Comparison of ENCODE assay signal across 10 mouse cellular contexts in genomic region chr5:134530830-134531229, GRCm38 (mm10). TPM values are rescaled to one million over a fixed set of nuclear protein-coding genes. Genes with fewer than 3 reads are reported as not detected.
A peak's percentile ranks its signal among the peaks of the same experiment; 100 is the strongest.
DNase-seq lines count a peak whose midpoint lies in the region; ATAC-seq and TF ChIP-seq lines count a peak whose summit lies in the region.
"Had no signal": no experiment of that assay in that cellular context is flagged by ENCODE, and none has a peak within 500 bp of the region (broad histone marks: within the 10 kb centered on the region; RNA-seq: fewer than 3 reads in every experiment).

No protein-coding gene starts in this region.

- no peak overlapping the region for H3K27ac ChIP-seq in heart, postnatal 0 days (ENCODE audit: low read depth)
- no peak overlapping the region for H3K27ac ChIP-seq in heart, embryonic 12.5 days (ENCODE audit: poor library complexity, severe bottlenecking)
- peak overlapping the region; percentile 28; the same call in 1 of the 2 replicates for H3K27ac ChIP-seq in gastrocnemius, adult 2 months

- H3K9me3 ChIP-seq in heart, postnatal 0 days (replicated peaks; ENCODE audit: control insufficient read depth, low read length), result no peaks in the 10 kb centered on the region
- no peaks in the 10 kb centered on the region for H3K9me3 ChIP-seq in heart, embryonic 12.5 days (replicated peaks)

- no peaks in the 10 kb centered on the region for H3K27me3 ChIP-seq in heart, postnatal 0 days (ENCODE audit: control insufficient read depth, insufficient read depth, low read length)
- no peaks in the 10 kb centered on the region for H3K27me3 ChIP-seq in heart, embryonic 12.5 days (replicated peaks)

- ATAC-seq in heart, postnatal 0 days (ENCODE audit: insufficient read depth, low read depth), result 0 out of 2 replicates have a peak, but pooled peaks have one; percentile 30
- ATAC-seq in heart, embryonic 12.5 days (ENCODE audit: insufficient number of reproducible peaks, low FRiP score), result no peak

- intact Hi-C loops in gastrocnemius, adult 2 months (cut with DNase I), result no loop called here
- intact Hi-C loops in left cerebral cortex, postnatal 14 days (cut with DNase I), result no loop called here

- no peak for DNase-seq in heart, postnatal 0 days (ENCODE audit: low spot score)
- peak; percentile 93 for DNase-seq in brain, embryonic 14.5 days (ENCODE audit: low read depth)
- DNase-seq in gastrocnemius, adult 2 months, result peak; percentile 79
- peak; percentile 74 to 87 for DNase-seq in left cerebral cortex, postnatal 14 days (ENCODE audit: low spot score in 2 of 2)
- no peak for DNase-seq in urinary bladder, postnatal 25 days (ENCODE audit: low spot score)
- DNase-seq in liver, result no peak
- DNase-seq in spleen, postnatal 36 days (ENCODE audit: low spot score in 2 of 2), result no peak

- no peak overlapping the region for H3K4me2 ChIP-seq in heart, postnatal 0 days (ENCODE audit: low read depth, low read length)
- H3K4me2 ChIP-seq in heart, embryonic 12.5 days, result no peak overlapping the region

- H3K4me1 ChIP-seq in heart, postnatal 0 days (ENCODE audit: control insufficient read depth, insufficient read depth), result no peaks in the 10 kb centered on the region
- peaks cover 9% of the 10 kb centered on the region; the same call in 1 of the 2 replicates for H3K4me1 ChIP-seq in heart, embryonic 12.5 days (replicated peaks)

- TF ChIP-seq POLR2A in brain, embryonic 14.5 days (IDR thresholded peaks at IDR 0.05; ENCODE audit: borderline replicate concordance, extremely low read depth, insufficient read depth, insufficient read length, poor library complexity, severe bottlenecking), result no peak

- no peak overlapping the region for H3K9ac ChIP-seq in heart, postnatal 0 days (replicated peaks; ENCODE audit: low read depth, low read length)
- no peak overlapping the region for H3K9ac ChIP-seq in heart, embryonic 12.5 days

- no peak overlapping the region for H3K4me3 ChIP-seq in heart, postnatal 0 days (ENCODE audit: low read depth, low read length)
- H3K4me3 ChIP-seq in heart, embryonic 12.5 days, result no peak overlapping the region
- no peak overlapping the region for H3K4me3 ChIP-seq in gastrocnemius, adult 2 months
- H3K4me3 ChIP-seq: myocyte had no signal

- H3K36me3 ChIP-seq in heart, postnatal 0 days (replicated peaks; ENCODE audit: control insufficient read depth, insufficient read depth, low read length), result peaks cover 22% of the 10 kb centered on the region
- peaks cover 41% of the 10 kb centered on the region for H3K36me3 ChIP-seq in heart, embryonic 12.5 days

- 66% methylated on average over 7 of the region's 7 CpGs for WGBS in heart, postnatal 0 days
- WGBS in heart, embryonic 12.5 days, result 69% methylated on average over 7 of the region's 7 CpGs

- no peak for TF ChIP-seq CTCF in heart, postnatal 0 days (IDR thresholded peaks at IDR 0.05; ENCODE audit: low read depth)
- no peak for TF ChIP-seq CTCF in brain, embryonic 14.5 days (IDR thresholded peaks at IDR 0.05; ENCODE audit: borderline replicate concordance, extremely low read depth, insufficient read depth, insufficient read length)
- TF ChIP-seq CTCF in gastrocnemius, adult 2 months (IDR thresholded peaks at IDR 0.05), result no peak

- no peak for TF ChIP-seq EP300 in heart, postnatal 0 days (IDR thresholded peaks at IDR 0.05; ENCODE audit: low read depth)

RNA-seq across cellular contexts. Expression of gene Clip2, which starts 21.4 kb away (rescaled TPM):
- 11.3 and 14.0 TPM in 2 replicates for total RNA-seq in heart, postnatal 0 days (2014; rRNA removed; ENCODE audit: low replicate concordance)
- polyA plus RNA-seq in heart, postnatal 0 days (2015; fragmentation: Nextera tagmentation; extraction: Ambion mirVana), result 0.86 and 0.87 TPM in 2 replicates
- polyA plus RNA-seq in heart, embryonic 12.5 days (2016; fragmentation: Nextera tagmentation; extraction: Ambion mirVana), result 2.5 and 2.7 TPM in 2 replicates
- polyA plus RNA-seq in brain, embryonic 14.5 days (2012; rRNA removed), result 77.0 and 115 TPM in 2 replicates
- 1 to 10 TPM; 3.0 to 4.2 TPM for total RNA-seq in gastrocnemius, adult 2 months (2021)
- 100 to 1,000 TPM; 113 to 116 TPM for total RNA-seq in left cerebral cortex, postnatal 14 days (2021)

RNA-seq across cellular contexts. Expression of gene Syna, which starts 29.1 kb away (rescaled TPM):
- not detected in 2 replicates for total RNA-seq in heart, postnatal 0 days (2014; rRNA removed; ENCODE audit: low replicate concordance)
- not detected in 2 replicates for polyA plus RNA-seq in heart, postnatal 0 days (2015; fragmentation: Nextera tagmentation; extraction: Ambion mirVana)
- polyA plus RNA-seq in heart, embryonic 12.5 days (2016; fragmentation: Nextera tagmentation; extraction: Ambion mirVana), result not detected in 2 replicates
- polyA plus RNA-seq in brain, embryonic 14.5 days (2012; rRNA removed), result 0.04 and 0.06 TPM in 2 replicates
- not detected for total RNA-seq in gastrocnemius, adult 2 months (2021)
- total RNA-seq in left cerebral cortex, postnatal 14 days (2021), result under 1 TPM in 1 of 2 experiments, not detected in 1; 0.32 TPM
- polyA plus RNA-seq: embryonic facial prominence, embryonic 11.5 days had no signal

RNA-seq across cellular contexts. Expression of gene Rfc2, which starts 50.3 kb away (rescaled TPM):
- total RNA-seq in heart, postnatal 0 days (2014; rRNA removed; ENCODE audit: low replicate concordance), result 53.1 and 64.6 TPM in 2 replicates
- polyA plus RNA-seq in heart, postnatal 0 days (2015; fragmentation: Nextera tagmentation; extraction: Ambion mirVana), result 92.1 and 99.5 TPM in 2 replicates
- polyA plus RNA-seq in heart, embryonic 12.5 days (2016; fragmentation: Nextera tagmentation; extraction: Ambion mirVana), result 199 TPM in 2 replicates
- 192 and 242 TPM in 2 replicates for polyA plus RNA-seq in brain, embryonic 14.5 days (2012; rRNA removed)
- 10 to 100 TPM; 18.3 to 19.8 TPM for total RNA-seq in gastrocnemius, adult 2 months (2021)
- 10 to 100 TPM; 69.1 to 70.0 TPM for total RNA-seq in left cerebral cortex, postnatal 14 days (2021)

Comparison
In these comparisons a context has a peak if more than half of its experiments do, and no peak if none do; other contexts are left out.
1. DNase-seq: peak in brain, embryonic 14.5 days (single experiment), gastrocnemius, adult 2 months (single experiment) and left cerebral cortex, postnatal 14 days (2 of 2); none in heart, postnatal 0 days (single experiment), urinary bladder, postnatal 25 days (single experiment), liver (single experiment) and spleen, postnatal 36 days (0 of 2).